Mouse (Mus musculus): ENCODE results near the gene Tpgs1.

Tpgs1 gene
- long read RNA-seq, experiment 1, transcript Tpgs1-201 (2 exons, 1,143 nt): major isoform, 54 of 58 reads
- long read RNA-seq, experiment 1, partial matches to known transcripts: 1 of 58 reads
- long read RNA-seq, experiment 1, other reads (novel, unspliced or antisense): 2 of 58 reads
- long read RNA-seq, experiment 2, transcript Tpgs1-201 (2 exons, 1,143 nt): major isoform, 60 of 63 reads
- long read RNA-seq, experiment 2, partial matches to known transcripts: 0 of 63 reads
- long read RNA-seq, experiment 2, other reads (novel, unspliced or antisense): 2 of 63 reads

GRCm38 (mm10) chr10:79668771-79669575 is at the start of gene Tpgs1:
TSS of gene Tpgs1 (plus strand) at chr10:79669369.
- intact Hi-C loops (cut with DNase I): loop anchor here (5.0 kb wide), 1 partner anchor 72 kb away; no protein-coding TSS in a partner anchor

DNA sequence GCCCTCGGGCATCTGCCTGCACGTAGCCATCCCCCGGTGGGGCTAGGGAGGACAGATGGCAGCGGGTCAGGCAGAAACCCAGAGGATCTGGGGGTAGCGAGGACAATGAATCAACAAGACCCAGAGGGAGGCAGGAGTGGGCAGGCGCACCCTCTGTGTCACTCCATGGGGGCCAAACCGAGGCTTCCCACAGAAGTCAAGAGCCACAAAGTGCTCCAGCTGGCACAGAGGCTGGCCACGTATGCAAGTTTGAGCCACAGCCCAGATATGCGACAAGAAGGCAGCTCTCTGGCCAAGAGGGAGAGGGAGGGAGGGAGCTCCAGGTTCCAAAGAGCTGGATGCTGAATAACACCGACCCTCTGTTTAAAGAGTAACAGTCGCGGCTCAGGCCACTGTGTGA is 45.2 kb upstream of the Tpgs1 start:
- intact Hi-C loops (cut with DNase I): no loop called here

- intact Hi-C loops (cut with DNase I): no loop called here
These were observed 43.8 kb upstream of the Tpgs1 start for GRCm38 (mm10) chr10:79625398-79625797.

DNA sequence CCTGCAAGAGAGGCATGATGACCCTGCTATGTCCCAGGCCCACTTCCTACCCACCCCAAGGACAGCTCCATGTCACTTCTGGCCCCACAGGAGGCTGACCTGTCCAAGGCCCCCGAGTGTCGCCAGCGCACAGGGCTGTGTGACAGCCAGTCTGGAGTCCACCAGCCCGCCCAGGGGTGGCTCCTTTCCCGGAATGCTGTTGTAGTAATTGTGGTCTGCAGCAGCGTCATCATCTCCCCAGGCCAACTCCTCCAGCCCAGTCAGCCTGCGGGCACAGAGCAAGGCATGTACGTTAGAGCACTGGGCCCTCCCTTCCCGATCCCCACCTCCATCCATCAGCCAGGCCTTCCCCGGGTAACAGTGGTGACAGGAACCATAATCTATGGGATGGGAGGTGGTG is 43.0 kb upstream of the Tpgs1 start:
- intact Hi-C loops (cut with DNase I): no loop called here

GRCm38 (mm10) chr10:79628377-79628776 is 40.8 kb upstream of the Tpgs1 start:
- intact Hi-C loops (cut with DNase I): no loop called here

DNA sequence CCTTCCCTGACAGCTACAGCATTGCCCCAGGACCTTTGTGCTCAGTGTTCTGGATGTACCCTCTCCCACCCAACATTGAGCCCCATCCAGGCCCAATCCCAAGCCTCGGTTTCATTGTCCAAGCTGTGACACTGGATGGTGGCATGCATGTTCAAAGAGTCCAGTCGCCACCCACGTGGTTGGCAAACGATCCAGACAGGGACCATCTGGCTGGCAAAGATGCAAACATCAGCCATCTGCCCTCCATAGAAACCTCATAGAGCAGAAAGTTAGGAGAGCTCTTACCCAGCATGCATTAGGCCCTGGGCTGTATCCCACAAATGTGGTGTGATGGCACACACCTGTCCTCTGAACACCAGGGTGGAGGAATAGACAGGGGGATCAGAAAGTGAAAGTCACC is 37.7 kb upstream of the Tpgs1 start:
- intact Hi-C loops (cut with DNase I): no loop called here

DNA sequence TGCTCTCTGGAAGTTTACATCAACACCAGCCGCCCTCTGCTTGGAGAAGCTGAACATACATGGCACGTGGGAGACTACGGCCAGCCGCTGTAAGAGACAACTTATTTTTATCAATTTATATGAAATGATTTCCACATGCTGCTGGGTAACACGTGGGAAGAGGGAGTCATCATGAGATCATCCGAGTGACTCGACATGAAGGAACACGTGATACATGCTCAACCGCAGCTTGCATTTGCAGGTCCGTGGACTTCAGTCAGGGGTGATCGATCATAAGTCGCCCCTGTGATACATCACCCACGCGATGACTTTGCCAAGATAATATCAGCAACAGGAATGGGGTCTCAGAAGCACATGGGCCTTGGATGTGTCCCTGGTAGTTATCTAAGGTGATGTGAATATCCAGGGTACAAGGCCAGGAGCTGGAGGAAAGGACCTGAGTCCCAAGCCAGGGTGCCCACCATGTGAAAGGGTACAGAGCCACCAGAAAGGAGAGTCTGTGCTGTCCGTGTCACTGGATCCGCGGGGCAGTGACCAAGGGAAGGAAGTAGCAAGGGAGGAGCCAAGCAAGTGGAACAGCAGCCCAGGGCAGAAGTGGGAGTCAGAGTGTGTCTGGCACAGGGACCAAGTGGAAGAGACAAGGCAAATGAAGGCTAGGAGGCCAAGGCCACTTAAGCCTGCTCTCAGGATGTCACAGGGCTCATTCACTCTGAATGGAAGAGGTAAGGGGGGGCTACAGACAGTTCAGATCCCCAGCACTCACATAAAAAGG is 36.0 kb upstream of the Tpgs1 start:
- intact Hi-C loops (cut with DNase I): no loop called here

DNA sequence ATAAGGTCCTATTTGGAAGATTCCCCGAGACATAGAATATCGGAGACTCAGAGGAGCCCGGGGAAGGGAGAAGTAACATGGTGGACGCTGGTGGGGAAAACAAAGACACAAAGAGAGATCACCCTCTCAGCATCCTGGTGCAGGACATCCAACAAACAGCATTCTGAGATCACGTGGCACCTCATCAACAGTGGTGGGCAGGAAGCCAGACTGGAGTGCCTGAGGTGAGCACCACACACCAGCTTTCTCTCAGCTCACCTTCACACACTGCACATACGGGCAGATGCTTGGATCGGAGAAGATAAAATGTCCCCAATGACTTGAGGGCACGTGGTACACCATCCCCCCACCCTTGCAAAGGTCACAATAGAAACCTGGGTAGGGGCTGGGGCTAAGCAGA is 32.9 kb upstream of the Tpgs1 start:
- intact Hi-C loops (cut with DNase I): no loop called here

GRCm38 (mm10) chr10:79637128-79638110 is 31.8 kb upstream of the Tpgs1 start, which contains the start of gene Shc2:
TSS of gene Shc2 (minus strand) at chr10:79637918.
- intact Hi-C loops (cut with DNase I): no loop called here

GRCm38 (mm10) chr10:79638486-79639204 is 30.5 kb upstream of the Tpgs1 start:
- intact Hi-C loops (cut with DNase I): no loop called here

DNA sequence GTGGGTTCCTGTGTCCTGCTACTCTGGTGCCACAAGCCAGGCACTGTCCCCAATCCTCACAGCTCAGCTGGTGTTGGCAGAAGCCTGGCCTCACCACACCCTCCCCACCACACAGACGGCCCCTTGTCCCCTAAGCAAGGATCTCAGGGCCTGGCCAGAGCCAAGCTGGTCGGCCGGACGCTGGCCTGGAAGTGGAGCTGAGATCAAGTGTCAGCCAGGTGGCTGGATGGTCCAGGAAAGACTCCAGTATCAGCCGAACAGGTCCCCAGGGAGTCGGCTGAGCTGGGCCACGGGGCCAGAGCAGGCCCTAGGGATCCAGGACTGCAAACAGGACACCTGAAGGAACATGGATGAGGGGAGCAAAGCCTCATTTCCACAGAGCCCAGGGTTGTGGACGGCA is 23.5 kb upstream of the Tpgs1 start, which contains the start of gene Odf3l2:
Gene Odf3l2, minus strand, starts transcription at position 28 of the 400 bp plus-strand sequence.
- intact Hi-C loops (cut with DNase I): loop anchor here (5.0 kb wide), 1 partner anchor 33 kb away; the partner anchor contains the start of gene C2cd4c

DNA sequence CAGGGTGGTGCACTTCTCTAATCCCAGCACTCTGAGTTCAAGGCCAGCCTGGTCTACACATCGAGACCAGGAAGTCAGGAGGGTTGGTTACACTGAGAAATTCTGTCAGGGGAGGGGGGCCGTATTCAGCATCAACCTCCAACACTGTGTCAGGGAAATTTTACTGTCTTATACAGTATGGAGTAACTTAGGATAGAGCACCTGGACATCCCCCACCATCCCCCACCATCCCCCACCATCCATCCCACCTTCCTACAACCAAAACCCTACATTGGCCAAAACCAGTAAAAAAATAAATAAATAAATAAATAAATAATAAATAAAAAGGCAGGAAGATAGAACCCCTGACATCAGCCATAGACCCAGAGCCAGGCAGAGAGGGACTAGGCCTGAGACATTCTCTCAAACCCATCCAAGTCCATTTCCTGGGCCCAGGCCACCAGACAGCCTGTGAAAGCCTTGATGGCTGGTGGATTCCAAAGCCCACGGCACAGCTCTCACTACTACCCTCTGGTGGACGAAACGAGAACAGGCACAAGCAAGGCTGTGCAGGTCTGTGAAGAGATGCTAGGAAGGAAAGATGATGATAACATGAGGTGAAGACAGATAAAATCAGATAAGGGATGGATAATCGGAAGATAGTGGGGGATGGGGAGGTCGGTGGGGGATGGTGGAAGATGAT is 20.0 kb upstream of the Tpgs1 start:
- intact Hi-C loops (cut with DNase I): loop anchor here (2.0 to 5.0 kb wide), 2 partner anchors 37 to 54 kb away; partner anchors contain the start of gene C2cd4c

DNA sequence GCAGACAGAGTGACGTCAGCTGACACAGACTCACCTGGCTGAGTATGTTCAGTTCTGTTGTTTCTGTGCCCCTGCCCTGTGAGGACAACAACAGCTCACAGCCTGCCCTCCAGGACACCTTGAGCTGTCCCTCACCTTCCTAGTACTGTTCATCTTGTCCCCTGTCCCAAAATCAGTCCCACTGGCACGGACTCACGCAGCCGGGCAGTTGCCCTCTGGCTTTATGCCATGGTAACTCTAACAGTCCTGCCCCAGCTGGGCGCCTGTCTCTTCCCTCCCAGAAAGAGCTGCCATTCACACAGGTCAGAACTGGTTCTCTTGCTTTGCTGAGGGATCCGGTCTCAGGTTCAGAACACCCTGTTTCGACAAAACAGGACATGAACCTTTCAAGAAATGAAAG is 16.4 kb upstream of the Tpgs1 start:
- intact Hi-C loops (cut with DNase I): no loop called here

- intact Hi-C loops (cut with DNase I): no loop called here
These were observed 14.2 kb upstream of the Tpgs1 start for GRCm38 (mm10) chr10:79654946-79655395.

DNA sequence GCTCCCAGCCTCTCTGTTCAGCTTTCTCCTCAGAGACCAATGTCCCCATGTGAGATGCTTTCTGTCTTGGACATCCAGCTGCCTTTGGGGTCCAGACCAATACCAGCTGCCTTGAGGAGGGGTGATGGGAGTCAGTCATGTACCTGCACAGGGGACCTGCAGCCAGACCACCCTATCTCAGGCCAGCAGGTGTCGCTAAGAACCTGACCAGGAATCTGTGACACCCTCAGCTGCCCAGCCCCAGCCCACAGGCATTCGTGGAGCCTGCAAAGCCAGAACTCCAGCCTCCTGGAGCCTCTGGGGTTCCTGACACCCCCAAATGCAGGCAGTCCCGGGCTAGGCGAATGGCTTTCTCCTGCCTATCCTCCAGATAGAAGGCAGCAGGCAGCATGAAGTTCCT is 10.3 kb upstream of the Tpgs1 start:
- intact Hi-C loops (cut with DNase I): no loop called here

DNA sequence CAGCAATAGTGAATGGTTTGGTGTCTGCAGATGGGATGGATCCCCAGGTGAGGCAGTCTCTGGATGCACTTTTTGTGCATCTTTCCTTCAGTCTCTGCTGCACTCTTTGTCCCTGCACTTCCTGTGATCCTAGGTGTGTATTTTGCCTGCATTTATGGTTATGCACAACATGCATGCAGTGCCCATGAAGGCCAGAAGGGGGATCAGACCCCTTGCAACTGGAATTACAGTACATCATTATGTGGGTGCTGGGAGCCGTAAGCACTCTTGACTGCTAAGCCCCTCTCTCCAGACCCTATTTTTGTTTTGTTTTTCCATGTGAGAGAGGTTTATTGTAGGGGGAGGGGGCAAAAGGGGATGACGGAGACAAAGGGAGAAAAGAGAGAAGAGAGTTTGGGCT is 8.9 kb upstream of the Tpgs1 start:
- intact Hi-C loops (cut with DNase I): no loop called here

DNA sequence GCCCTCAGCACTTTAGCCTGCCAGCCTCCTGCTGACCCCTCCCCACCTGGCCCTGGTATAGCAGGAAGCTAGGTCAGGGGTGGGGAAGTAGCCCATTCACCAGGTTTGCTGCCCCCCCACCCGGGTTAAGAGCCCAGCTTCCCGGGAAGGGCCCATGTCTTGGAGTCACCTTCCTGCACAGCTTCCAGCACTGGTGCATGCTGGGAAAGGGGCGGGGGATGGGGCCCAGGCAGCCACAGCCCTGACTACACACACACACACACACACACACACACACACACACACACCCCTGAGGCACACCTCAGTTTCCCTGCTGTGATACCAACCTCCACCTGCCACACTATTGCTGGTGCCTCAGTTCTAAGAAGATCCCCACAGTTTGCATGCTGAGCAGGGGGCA is 7.3 kb upstream of the Tpgs1 start:
- intact Hi-C loops (cut with DNase I): no loop called here

- intact Hi-C loops (cut with DNase I): no loop called here
These were observed 5.0 kb upstream of the Tpgs1 start, which contains the start of gene Madcam1 for GRCm38 (mm10) chr10:79664131-79664665. TSS of gene Madcam1 (plus strand) at chr10:79664559.

DNA sequence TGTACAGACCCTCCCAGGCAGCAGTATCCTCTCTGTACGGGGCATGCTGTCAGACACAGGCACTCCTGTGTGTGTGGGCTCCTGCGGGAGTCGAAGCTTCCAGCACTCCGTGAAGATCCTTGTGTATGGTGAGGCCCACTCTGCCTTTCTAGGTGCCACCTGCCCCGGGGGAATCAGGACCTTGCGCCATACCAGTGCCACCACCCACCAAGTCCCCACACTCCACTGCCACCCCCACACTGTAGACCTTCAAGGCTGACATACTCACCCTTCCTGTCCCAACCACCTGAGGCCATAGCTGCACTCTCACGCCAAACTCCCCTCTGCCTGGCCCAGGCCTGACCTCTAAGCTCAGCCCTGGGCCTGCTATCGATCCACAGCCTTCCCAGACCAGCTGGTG is 4.1 kb upstream of the Tpgs1 start:
- intact Hi-C loops (cut with DNase I): loop anchor here (5.0 kb wide), 1 partner anchor 68 kb away; no protein-coding TSS in a partner anchor

Measured in adrenal gland (tissue).